Mouse (Mus musculus) thymus, postnatal 4 days (tissue): ENCODE measurements around the gene Ctdspl.

Source experiments
- DNase-seq: peaks from one replicate; pipeline ENCODE4 v3.0.0; 2021

The Ctdspl gene

GRCm38 (mm10) chr9:118950751-118951150 lies 24.5 kb downstream of the Ctdspl start:
- no peak for DNase-seq

GRCm38 (mm10) chr9:118951381-118951780 lies 25.1 kb downstream of the Ctdspl start:
- no peak for DNase-seq

GRCm38 (mm10) chr9:118952180-118952579 lies 25.9 kb downstream of the Ctdspl start:
- DNase-seq = no peak

- no peak for DNase-seq
These were observed 27.4 kb downstream of the Ctdspl start for GRCm38 (mm10) chr9:118953465-118954194.

- DNase-seq = no peak
These were observed 32.5 kb downstream of the Ctdspl start for GRCm38 (mm10) chr9:118958802-118959201.

GRCm38 (mm10) chr9:118960415-118961091 lies 34.3 kb downstream of the Ctdspl start:
- peak; percentile 35 for DNase-seq

- no peak for DNase-seq
These were observed 36.9 kb downstream of the Ctdspl start for GRCm38 (mm10) chr9:118963149-118963548.

GRCm38 (mm10) chr9:118964263-118965034 lies 38.2 kb downstream of the Ctdspl start:
- DNase-seq = no peak

- DNase-seq = no peak
These were observed 43.6 kb downstream of the Ctdspl start for GRCm38 (mm10) chr9:118969810-118970209.

GRCm38 (mm10) chr9:118973028-118973427 lies 46.8 kb downstream of the Ctdspl start:
- no peak for DNase-seq

- no peak for DNase-seq
These were observed 47.3 kb downstream of the Ctdspl start for GRCm38 (mm10) chr9:118973566-118973965.

- DNase-seq = no peak
These were observed 47.9 kb downstream of the Ctdspl start for GRCm38 (mm10) chr9:118974148-118974547.

GRCm38 (mm10) chr9:118975211-118975671 lies 49.0 kb downstream of the Ctdspl start:
- DNase-seq = no peak

GRCm38 (mm10) chr9:118975758-118976157 lies 49.5 kb downstream of the Ctdspl start:
- no peak for DNase-seq

- DNase-seq = no peak
These were observed 50.3 kb downstream of the Ctdspl start for GRCm38 (mm10) chr9:118976561-118976960.

GRCm38 (mm10) chr9:118977425-118977824 lies 51.2 kb downstream of the Ctdspl start:
- DNase-seq = no peak

- DNase-seq = no peak
These were observed 54.2 kb downstream of the Ctdspl start for GRCm38 (mm10) chr9:118980411-118980823.

- no peak for DNase-seq
These were observed 58.6 kb downstream of the Ctdspl start for GRCm38 (mm10) chr9:118984650-118985432.

- no peak for DNase-seq
These were observed 60.0 kb downstream of the Ctdspl start for GRCm38 (mm10) chr9:118986286-118986685.

- DNase-seq = no peak
These were observed 62.7 kb downstream of the Ctdspl start for GRCm38 (mm10) chr9:118988787-118989580.

- DNase-seq = no peak
These were observed 64.2 kb downstream of the Ctdspl start for GRCm38 (mm10) chr9:118990490-118990889.
